Mouse (Mus musculus): ENCODE results near the gene Klhl42. TPM values are rescaled to one million over a fixed set of nuclear protein-coding genes. Genes with fewer than 3 reads are reported as not detected.
A peak's percentile ranks its signal among the peaks of the same experiment; 100 is the strongest.

The Klhl42 gene
- polyA plus RNA-seq, 1 experiment from 2014 or later, result 3.6 TPM

DNA sequence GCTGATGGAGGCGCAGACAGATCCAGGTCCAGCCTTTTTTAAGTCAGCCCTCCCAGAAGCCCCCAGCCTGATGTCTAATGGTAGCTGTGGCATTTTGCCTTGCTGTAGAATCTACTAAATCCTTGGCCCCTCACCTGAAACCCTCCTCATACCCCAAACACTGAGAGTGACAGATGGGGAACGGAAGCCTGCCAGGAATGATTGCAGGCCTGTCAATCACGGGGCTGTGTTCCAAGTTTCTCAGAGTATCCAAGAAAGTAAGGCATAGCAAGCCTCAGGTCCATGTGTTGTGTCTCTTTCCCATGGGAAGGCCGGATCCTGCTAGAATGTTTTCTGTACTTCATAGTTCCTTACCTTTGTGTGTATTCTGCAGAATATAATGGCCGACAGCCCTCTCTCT lies 988 bp upstream of the Klhl42 start:
- Histone ChIP-seq H3K9ac (no peak overlapping the region), H3K27me3 (replicated peaks) (peaks cover 13% of the 10 kb centered on the region; the same call in 1 of the 2 replicates), H3K4me3 (peak overlapping the region; percentile 78; the same call in 1 of the 2 replicates), H3K36me3 (peaks cover 14% of the 10 kb centered on the region), H3K4me2 (peak overlapping the region; percentile 95), H3K4me1 (peaks cover 45% of the 10 kb centered on the region), H3K9me3 (no peaks in the 10 kb centered on the region), H3K27ac (replicated peaks) (no peak overlapping the region)
- 73% methylated on average over 5 of the region's 5 CpGs for WGBS
- no peak for ATAC-seq (ENCODE audit: extremely low read depth, insufficient number of reproducible peaks, low FRiP score, low TSS enrichment)

DNA sequence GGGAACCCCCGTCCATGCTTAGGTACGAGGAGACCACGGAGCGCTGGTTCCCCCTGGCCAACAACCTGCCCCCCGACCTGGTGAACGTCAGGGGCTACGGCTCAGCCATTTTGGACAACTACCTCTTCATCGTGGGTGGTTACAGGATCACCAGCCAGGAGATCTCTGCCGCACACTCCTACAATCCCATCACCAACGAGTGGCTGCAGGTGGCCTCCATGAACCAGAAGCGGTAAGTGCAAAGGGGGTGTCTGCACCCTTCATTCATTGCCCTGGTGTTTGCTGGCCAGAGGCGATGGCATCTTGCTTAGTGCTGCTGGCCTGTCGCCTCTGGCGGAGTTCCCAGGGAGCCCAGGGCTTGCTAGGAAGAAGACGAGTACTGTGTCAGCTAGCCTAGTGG lies 957 bp downstream of the Klhl42 start:
- H3K4me1 ChIP-seq, result peaks cover 40% of the 10 kb centered on the region
- peak overlapping the region; percentile 95 for H3K4me2 ChIP-seq

DNA sequence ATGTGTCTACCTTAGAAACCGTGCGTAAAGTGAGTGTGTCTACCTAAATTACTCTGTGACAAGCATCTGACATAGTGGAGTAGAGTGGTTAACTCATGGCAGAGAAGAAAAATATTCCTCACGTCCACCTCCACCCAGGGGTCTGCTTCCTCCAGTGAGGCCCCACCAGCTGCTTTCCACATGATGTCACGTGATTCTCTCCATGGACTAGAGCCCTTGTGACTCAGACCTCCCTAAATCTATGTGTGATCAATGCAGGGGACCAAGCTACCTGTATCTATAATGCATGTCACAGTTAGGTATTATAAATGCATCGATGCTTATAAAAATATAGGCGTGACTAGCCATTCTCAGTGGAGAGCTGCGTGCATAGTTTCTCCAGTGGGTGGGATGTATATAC lies 3.6 kb downstream of the Klhl42 start:
- Histone ChIP-seq H3K27me3 (replicated peaks) (peaks cover 7% of the 10 kb centered on the region; the same call in 1 of the 2 replicates), H3K4me1 (peaks cover 54% of the 10 kb centered on the region), H3K27ac (replicated peaks) (no peak overlapping the region), H3K36me3 (peaks cover 25% of the 10 kb centered on the region), H3K4me3 (no peak overlapping the region), H3K4me2 (no peak overlapping the region), H3K9ac (no peak overlapping the region), H3K9me3 (0 out of 2 replicates have a peak, but pooled peaks cover 4% of the 10 kb centered on the region)
- WGBS, result 81% methylated on average over 7 of the region's 7 CpGs
- ATAC-seq (ENCODE audit: extremely low read depth, insufficient number of reproducible peaks, low FRiP score, low TSS enrichment), result no peak

More for the DNA sequence above, 957 bp downstream of the Klhl42 start:
- Histone ChIP-seq H3K9ac (peak overlapping the region; percentile 93), H3K9me3 (0 out of 2 replicates have a peak, but pooled peaks cover 4% of the 10 kb centered on the region), H3K36me3 (peaks cover 25% of the 10 kb centered on the region), H3K4me3 (peak overlapping the region; percentile 78), H3K27me3 (replicated peaks) (peaks cover 13% of the 10 kb centered on the region; the same call in 1 of the 2 replicates), H3K27ac (replicated peaks) (peak overlapping the region; percentile 87)
- WGBS, result 2% methylated on average over 15 of the region's 15 CpGs
- peak; percentile 15; the same call in 1 of the 2 replicates for ATAC-seq (ENCODE audit: extremely low read depth, insufficient number of reproducible peaks, low FRiP score, low TSS enrichment)

DNA sequence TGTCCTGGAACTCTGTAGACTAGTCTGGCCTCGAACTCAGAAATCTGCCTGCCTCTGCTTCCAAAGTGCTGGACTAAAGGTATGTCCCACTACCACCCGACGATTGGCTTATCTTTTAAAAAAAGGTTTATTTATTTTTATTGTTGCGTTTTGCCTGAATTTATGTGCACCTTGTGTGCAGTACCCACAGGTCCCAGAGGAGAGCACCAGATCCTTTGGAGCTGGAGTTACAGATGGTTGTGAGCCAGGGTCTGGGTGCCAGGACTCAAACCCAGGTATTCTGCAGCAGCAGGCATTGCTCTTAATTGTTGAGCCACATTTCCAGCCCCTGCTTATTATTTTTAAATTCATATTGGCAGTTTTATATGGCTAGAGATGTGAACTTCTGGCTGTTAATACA lies 4.9 kb downstream of the Klhl42 start:
- 86% methylated on average over 4 of the region's 4 CpGs for WGBS
- Histone ChIP-seq H3K4me2 (no peak overlapping the region), H3K9ac (no peak overlapping the region), H3K9me3 (0 out of 2 replicates have a peak, but pooled peaks cover 4% of the 10 kb centered on the region), H3K36me3 (peaks cover 28% of the 10 kb centered on the region), H3K4me1 (peaks cover 59% of the 10 kb centered on the region), H3K27me3 (replicated peaks) (no peaks in the 10 kb centered on the region), H3K27ac (replicated peaks) (no peak overlapping the region), H3K4me3 (no peak overlapping the region)
- ATAC-seq (ENCODE audit: extremely low read depth, insufficient number of reproducible peaks, low FRiP score, low TSS enrichment), result no peak

DNA sequence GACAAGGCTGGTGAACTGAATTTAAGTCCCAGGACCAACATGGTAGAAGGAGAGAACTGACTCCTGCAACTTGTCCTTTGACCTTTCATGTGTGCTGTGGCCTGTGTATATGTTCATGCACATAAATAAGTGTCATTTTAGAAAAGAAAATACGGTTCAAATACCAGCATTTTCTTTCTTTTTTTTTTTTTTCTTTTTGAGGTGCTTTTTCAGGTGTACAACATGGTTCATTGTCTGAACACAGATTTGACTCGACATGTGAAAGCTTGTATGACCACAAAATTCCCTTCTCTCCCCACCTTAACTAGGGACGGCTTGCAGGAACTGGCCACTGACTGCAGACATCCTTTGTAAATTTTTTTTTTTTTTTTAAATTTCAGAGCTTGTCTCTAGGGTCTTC lies 5.8 kb downstream of the Klhl42 start:
- Histone ChIP-seq H3K9ac (peak overlapping the region; percentile 9; the same call in 1 of the 2 replicates), H3K9me3 (0 out of 2 replicates have a peak, but pooled peaks cover 4% of the 10 kb centered on the region), H3K36me3 (peaks cover 34% of the 10 kb centered on the region), H3K4me3 (no peak overlapping the region), H3K27me3 (replicated peaks) (no peaks in the 10 kb centered on the region), H3K4me2 (no peak overlapping the region; the same call in 1 of the 2 replicates), H3K4me1 (peaks cover 60% of the 10 kb centered on the region), H3K27ac (replicated peaks) (no peak overlapping the region)
- 74% methylated on average over 3 of the region's 3 CpGs for WGBS
- no peak for ATAC-seq (ENCODE audit: extremely low read depth, insufficient number of reproducible peaks, low FRiP score, low TSS enrichment)

DNA sequence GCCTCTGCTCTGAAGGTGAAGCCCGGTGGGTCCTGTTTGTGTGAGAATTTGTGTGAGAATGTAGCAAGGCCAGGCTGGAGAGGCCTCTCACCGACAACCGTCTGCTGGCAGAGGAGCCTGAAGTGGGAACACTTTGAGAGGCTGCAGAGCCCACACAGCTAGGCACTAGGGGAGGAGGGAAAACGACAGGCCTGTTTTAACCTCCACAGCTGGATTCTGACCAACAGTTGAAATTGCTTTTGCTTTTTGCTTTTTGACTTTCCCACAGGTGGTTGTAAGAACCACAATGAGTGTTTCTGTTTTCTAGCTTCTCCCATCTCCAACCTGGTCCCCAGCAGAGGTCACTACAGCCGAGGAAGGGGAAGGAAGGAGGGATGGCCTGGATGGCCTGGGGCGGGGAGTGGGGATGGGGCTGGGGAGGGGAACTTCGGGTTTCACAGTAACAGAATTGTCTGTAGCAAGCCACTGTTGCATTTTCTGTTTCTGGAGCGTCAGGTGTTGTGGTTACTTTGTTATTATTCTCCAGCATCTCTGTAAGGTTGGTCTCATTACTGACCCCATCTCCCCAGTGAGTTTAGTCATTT lies 6.3 kb downstream of the Klhl42 start:
- 42% methylated on average over 8 of the region's 8 CpGs for WGBS
- Histone ChIP-seq H3K4me3 (no peak overlapping the region), H3K27ac (replicated peaks) (no peak overlapping the region), H3K9ac (peak overlapping the region; percentile 9; the same call in 1 of the 2 replicates), H3K4me1 (peaks cover 55% of the 10 kb centered on the region), H3K9me3 (0 out of 2 replicates have a peak, but pooled peaks cover 4% of the 10 kb centered on the region), H3K27me3 (replicated peaks) (no peaks in the 10 kb centered on the region), H3K4me2 (no peak overlapping the region; the same call in 1 of the 2 replicates), H3K36me3 (peaks cover 39% of the 10 kb centered on the region)
- no peak for ATAC-seq (ENCODE audit: extremely low read depth, insufficient number of reproducible peaks, low FRiP score, low TSS enrichment)

DNA sequence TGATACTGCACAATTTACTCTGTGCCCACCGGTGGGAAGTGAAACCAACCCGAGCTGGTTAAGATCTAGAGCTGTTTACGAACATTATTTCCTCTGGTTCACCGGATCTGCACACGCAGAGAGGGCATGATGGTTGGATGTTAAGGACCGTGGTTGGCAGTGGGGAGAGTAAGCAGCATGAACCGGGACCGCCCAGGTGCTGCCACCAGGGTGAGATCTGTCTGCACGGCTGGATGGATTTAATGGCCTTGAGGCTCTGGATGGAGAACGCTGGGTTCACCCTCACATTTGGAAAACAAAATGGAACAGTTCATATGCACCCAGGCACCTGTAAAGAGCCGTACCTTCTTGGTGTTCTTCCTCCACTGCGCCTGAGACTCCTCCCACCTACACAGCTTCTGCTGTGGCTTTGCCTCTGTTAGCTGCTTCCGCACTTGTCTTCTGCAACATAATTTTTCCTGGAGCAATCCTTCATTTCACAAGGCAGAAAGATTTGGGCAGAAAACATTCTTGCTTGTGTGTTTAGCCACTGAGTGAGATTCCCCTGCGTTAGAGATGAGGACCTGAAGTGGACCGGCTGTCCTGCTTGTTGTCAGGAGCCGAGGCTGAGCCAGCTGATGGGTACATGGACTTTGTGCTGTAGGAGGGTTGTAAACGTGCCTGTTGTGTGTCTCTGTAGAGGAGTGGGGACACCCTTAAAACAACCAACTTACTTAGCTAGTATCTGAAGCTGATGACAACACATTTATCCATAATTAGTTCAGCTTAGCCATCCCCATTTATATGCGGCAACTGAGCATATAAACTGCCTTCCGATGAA lies 8.5 kb downstream of the Klhl42 start:
- ATAC-seq (ENCODE audit: extremely low read depth, insufficient number of reproducible peaks, low FRiP score, low TSS enrichment), result no peak
- Histone ChIP-seq H3K27ac (replicated peaks) (no peak overlapping the region), H3K4me3 (no peak overlapping the region), H3K4me1 (peaks cover 37% of the 10 kb centered on the region), H3K4me2 (no peak overlapping the region), H3K9ac (no peak overlapping the region), H3K27me3 (replicated peaks) (no peaks in the 10 kb centered on the region), H3K36me3 (peaks cover 45% of the 10 kb centered on the region), H3K9me3 (0 out of 2 replicates have a peak, but pooled peaks cover 4% of the 10 kb centered on the region)
- 78% methylated on average over 19 of the region's 19 CpGs for WGBS

DNA sequence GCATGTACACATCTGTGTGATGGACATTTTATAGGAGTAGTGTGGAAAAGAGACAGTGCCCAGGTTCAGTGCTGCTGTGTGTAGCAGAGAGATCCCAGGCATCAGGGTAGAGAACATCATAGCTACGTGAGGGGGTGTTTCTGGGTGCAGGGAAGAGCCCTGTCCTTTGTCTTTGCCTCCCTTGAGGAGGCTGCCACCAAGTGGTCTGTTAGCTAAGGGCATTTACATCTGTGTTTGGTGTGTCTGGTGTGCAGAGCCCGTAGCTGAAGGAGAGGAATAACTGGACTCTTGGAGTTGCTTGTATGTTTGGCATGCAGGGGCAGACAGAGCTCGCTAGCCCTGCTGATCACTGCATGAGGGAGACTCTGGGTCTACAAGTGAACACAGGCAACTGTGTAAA lies 11.1 kb downstream of the Klhl42 start:
- Histone ChIP-seq H3K9ac (no peak overlapping the region), H3K27ac (replicated peaks) (no peak overlapping the region), H3K4me2 (no peak overlapping the region), H3K9me3 (no peaks in the 10 kb centered on the region), H3K4me3 (no peak overlapping the region), H3K36me3 (peaks cover 46% of the 10 kb centered on the region), H3K4me1 (peaks cover 27% of the 10 kb centered on the region), H3K27me3 (replicated peaks) (no peaks in the 10 kb centered on the region)
- ATAC-seq (ENCODE audit: extremely low read depth, insufficient number of reproducible peaks, low FRiP score, low TSS enrichment), result no peak
- WGBS, result 91% methylated on average over 3 of the region's 3 CpGs

DNA sequence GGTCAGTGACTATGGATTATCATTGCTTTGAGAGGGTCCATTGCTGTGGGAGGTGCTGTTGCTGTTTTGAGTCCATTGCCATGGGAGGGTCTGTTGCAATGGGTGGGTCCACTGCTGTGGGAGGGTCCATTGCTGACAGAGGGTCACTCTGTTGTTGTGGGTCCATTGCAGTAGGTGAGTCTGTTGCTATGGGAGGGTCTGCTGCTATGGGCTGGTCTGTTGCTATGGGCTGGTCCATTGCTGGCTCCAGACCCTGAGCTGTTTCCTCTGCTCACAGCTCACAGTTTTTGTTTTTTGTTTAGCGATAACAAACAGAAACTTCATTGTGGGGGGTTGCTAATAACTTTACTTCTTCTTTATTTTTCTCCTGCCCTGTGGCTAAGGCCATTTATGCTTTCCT lies 14.3 kb downstream of the Klhl42 start:
- Histone ChIP-seq H3K4me1 (peaks cover 15% of the 10 kb centered on the region), H3K27ac (replicated peaks) (no peak overlapping the region), H3K27me3 (replicated peaks) (no peaks in the 10 kb centered on the region), H3K4me2 (no peak overlapping the region), H3K4me3 (no peak overlapping the region), H3K9me3 (no peaks in the 10 kb centered on the region), H3K36me3 (peaks cover 73% of the 10 kb centered on the region), H3K9ac (no peak overlapping the region)
- no peak for ATAC-seq (ENCODE audit: extremely low read depth, insufficient number of reproducible peaks, low FRiP score, low TSS enrichment)
- 94% methylated on average over 1 of the region's 1 CpGs for WGBS

DNA sequence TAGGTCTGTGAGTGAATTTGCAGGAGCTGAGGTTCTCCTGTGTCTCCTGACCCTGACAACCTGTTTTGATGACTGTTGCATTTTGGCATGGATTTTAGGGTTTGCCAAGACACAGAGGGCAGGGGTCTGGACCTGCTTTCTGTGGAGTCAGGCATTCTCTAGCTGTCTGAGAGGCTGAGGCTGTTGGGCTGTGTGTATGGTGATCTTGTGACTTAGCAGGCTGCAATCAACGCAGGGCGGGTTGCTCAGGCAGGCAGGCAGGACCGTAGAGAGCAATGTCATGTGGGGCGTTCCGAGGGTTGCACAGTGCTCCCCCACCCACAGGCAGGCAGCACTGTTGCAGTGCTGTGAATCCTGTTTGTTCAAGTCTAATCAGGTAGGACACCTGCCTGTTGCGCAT lies 15.5 kb downstream of the Klhl42 start:
- peaks cover 82% of the 10 kb centered on the region for H3K36me3 ChIP-seq
- no peaks in the 10 kb centered on the region for H3K9me3 ChIP-seq
- 83% methylated on average over 6 of the region's 6 CpGs for WGBS
- no peak overlapping the region for H3K4me3 ChIP-seq
- H3K27me3 ChIP-seq (replicated peaks), result no peaks in the 10 kb centered on the region
- no peak overlapping the region for H3K9ac ChIP-seq
- H3K4me1 ChIP-seq, result peaks cover 11% of the 10 kb centered on the region
- no peak overlapping the region for H3K27ac ChIP-seq (replicated peaks)
- no peak overlapping the region for H3K4me2 ChIP-seq
- no peak for ATAC-seq (ENCODE audit: extremely low read depth, insufficient number of reproducible peaks, low FRiP score, low TSS enrichment)

DNA sequence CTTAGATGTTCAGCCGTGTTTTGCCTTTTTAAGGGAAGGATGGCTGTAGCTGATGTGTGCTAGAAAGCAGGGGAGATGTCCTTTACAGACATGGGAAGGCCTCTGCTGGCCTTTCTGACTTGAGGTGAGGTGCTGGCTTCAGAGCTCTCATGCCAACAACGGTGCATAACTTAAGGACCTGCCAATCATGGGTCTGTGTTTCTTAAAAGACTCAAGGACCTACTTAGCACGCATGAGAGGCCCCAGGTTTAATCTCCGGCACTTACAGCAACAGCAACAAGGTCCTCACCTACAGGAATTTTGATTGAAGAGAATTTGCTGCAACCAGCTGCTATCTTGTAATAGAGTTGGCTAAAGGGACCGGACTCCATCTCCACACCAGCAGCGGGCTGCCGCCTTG lies 18.1 kb downstream of the Klhl42 start:
- Histone ChIP-seq H3K4me2 (no peak overlapping the region), H3K4me1 (peaks cover 11% of the 10 kb centered on the region), H3K36me3 (peaks cover 69% of the 10 kb centered on the region), H3K27me3 (replicated peaks) (no peaks in the 10 kb centered on the region), H3K9ac (no peak overlapping the region), H3K4me3 (no peak overlapping the region), H3K27ac (replicated peaks) (no peak overlapping the region), H3K9me3 (no peaks in the 10 kb centered on the region)
- WGBS, result 41% methylated on average over 7 of the region's 7 CpGs
- ATAC-seq (ENCODE audit: extremely low read depth, insufficient number of reproducible peaks, low FRiP score, low TSS enrichment), result no peak
